Mouse (Mus musculus) kidney, postnatal 0 days (tissue): Measurements from ENCODE around the gene Thnsl1. TPM values are rescaled to one million over a fixed set of nuclear protein-coding genes. Genes with fewer than 3 reads are reported as not detected.
A peak's percentile ranks its signal among the peaks of the same experiment; 100 is the strongest.

Experiments
- ATAC-seq: fragments of 200-750 bp; cut with Nextera tagmentation; replicated peaks from 2 replicates; pipeline ENCODE4 v1.8.0; 2017; ENCODE audit warnings: low read depth, moderate number of reproducible peaks, moderate TSS enrichment, moderate library complexity; ENCODE audit not compliant: low FRiP score
- DNase-seq: peaks from one replicate; pipeline ENCODE4 v3.0.0-alpha.2; 2016; ENCODE audit warnings: low spot score
- H3K27ac ChIP-seq: fragments of 300-500 bp; sonication (generic); 2 replicates; pipeline ENCODE4 v1.5.1; 2014; ENCODE audit warnings: mild to moderate bottlenecking
- H3K27me3 ChIP-seq: fragments of 300-500 bp; sonication (generic); 2 replicates; pipeline ENCODE4 v1.6.1; 2014; ENCODE audit warnings: low read length, mixed read lengths; ENCODE audit not compliant: insufficient read depth
- H3K36me3 ChIP-seq: fragments of 300-500 bp; sonication (generic); 2 replicates; pipeline ENCODE4 v1.6.1; 2014; ENCODE audit warnings: low read length, mixed read lengths; ENCODE audit not compliant: insufficient read depth
- H3K4me1 ChIP-seq: fragments of 300-500 bp; sonication (generic); replicated peaks from 2 replicates; pipeline ENCODE4 v1.6.1; 2014; ENCODE audit warnings: antibody characterized with exemption, low read length, mixed read lengths; ENCODE audit not compliant: insufficient read depth
- H3K4me2 ChIP-seq: fragments of 300-500 bp; sonication (generic); 2 replicates; pipeline ENCODE4 v1.6.1; 2014; ENCODE audit warnings: mild to moderate bottlenecking, low read length, moderate library complexity, mixed read lengths
- H3K4me3 ChIP-seq: fragments of 300-500 bp; sonication (generic); replicated peaks from 2 replicates; pipeline ENCODE4 v1.5.1; 2014; ENCODE audit warnings: low read depth, low read length
- H3K9ac ChIP-seq: fragments of 300-500 bp; sonication (generic); 2 replicates; pipeline ENCODE4 v1.6.1; 2014; ENCODE audit warnings: low read depth, low read length
- H3K9me3 ChIP-seq: fragments of 300-500 bp; sonication (generic); replicated peaks from 2 replicates; pipeline ENCODE4 v1.6.1; 2016; ENCODE audit warnings: low read length, inconsistent platforms, mixed read lengths
- CTCF ChIP-seq: IDR thresholded peaks from 2 replicates; pipeline ENCODE4 v1.5.1; 2016; ENCODE audit warnings: antibody characterized with exemption, low read depth, mild to moderate bottlenecking, moderate library complexity
- WGBS: fragments of 180-500 bp; shearing (Covaris S2); extraction: QIAGEN DNeasy Blood & Tissue Kit; methylation state at CpG from one replicate; pipeline ENCODE4 v1.1.7; 2014; 5-methylcytosine and 5-hydroxymethylcytosine counted together
- polyA plus RNA-seq: library from polyadenylated mRNA; unstranded; fragments of >200 nt; fragmentation: Nextera tagmentation; extraction: Ambion mirVana; gene quantifications from 2 replicates; pipeline ENCODE4 v1.2.1, GENCODE M21; 2015

The Thnsl1 gene
- polyA plus RNA-seq, 1 experiment from 2014 or later = 5.8 TPM

GRCm38 (mm10) chr2:21206278-21206677 lies 754 bp downstream of the Thnsl1 start:
- Histone ChIP-seq H3K4me3 (peak overlapping the region; percentile 65), H3K9me3 (no peaks in the 10 kb centered on the region), H3K9ac (peak overlapping the region; percentile 62), H3K4me2 (peak overlapping the region; percentile 88), H3K36me3 (no peaks in the 10 kb centered on the region), H3K4me1 (no peaks in the 10 kb centered on the region; the same call in 1 of the 2 replicates), H3K27me3 (no peaks in the 10 kb centered on the region), H3K27ac (no peak overlapping the region)
- 42% methylated on average over 6 of the region's 6 CpGs for WGBS
- DNase-seq (no peak), ATAC-seq (no peak)
- no peak for TF ChIP-seq CTCF

DNA sequence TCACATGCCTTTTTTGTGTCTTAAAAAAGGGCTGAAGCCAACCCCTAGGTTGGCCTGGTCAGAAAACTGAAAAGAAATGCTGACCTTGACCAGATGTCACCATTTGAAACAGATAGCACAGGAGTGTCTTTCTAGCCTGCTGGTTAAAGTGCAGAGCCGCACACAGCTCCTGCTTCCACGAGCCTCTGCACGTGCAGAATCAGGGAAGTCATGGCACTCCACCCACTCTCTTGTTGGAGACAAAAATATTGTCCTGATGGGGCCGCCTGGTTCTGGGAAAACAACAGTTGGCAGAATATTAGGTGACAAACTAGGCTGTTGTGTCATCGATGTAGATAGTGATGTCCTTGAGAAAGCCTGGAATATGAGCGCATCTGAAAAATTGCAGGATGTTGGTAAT lies 5.8 kb downstream of the Thnsl1 start:
- WGBS = 58% methylated on average over 6 of the region's 6 CpGs
- no peak overlapping the region for H3K4me2 ChIP-seq
- H3K27me3 ChIP-seq = no peaks in the 10 kb centered on the region
- no peaks in the 10 kb centered on the region for H3K36me3 ChIP-seq
- TF ChIP-seq CTCF = no peak
- ATAC-seq (no peak), DNase-seq (no peak)
- H3K9ac ChIP-seq = no peak overlapping the region
- H3K9me3 ChIP-seq = no peaks in the 10 kb centered on the region
- H3K4me1 ChIP-seq = no peaks in the 10 kb centered on the region; the same call in 1 of the 2 replicates
- H3K27ac ChIP-seq = no peak overlapping the region
- H3K4me3 ChIP-seq = no peak overlapping the region

DNA sequence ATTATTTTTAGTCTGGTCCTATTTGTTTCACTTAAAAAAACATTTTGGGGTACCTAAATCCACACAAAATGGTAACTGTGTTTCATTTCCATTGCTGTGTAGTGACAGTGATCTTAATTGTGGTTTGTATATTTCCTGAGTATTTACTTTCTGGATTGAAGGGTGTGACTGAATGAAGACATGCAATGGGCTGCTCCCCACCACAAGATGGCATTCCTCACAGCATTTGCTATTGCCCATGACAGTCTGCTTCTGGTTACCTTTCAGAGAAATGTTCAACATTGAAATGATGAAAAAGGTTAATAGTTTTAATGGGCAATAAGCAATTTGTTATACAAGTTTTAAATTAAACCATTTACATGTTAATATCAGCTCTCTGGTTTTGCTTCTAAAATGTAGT lies 8.8 kb downstream of the Thnsl1 start:
- H3K9ac ChIP-seq = no peak overlapping the region
- H3K4me2 ChIP-seq = no peak overlapping the region
- H3K36me3 ChIP-seq = no peaks in the 10 kb centered on the region
- DNase-seq (no peak), ATAC-seq (no peak)
- peak; percentile 49 for TF ChIP-seq CTCF
- no peaks in the 10 kb centered on the region for H3K9me3 ChIP-seq
- H3K4me1 ChIP-seq = no peaks in the 10 kb centered on the region
- no peak overlapping the region for H3K4me3 ChIP-seq
- H3K27me3 ChIP-seq = no peaks in the 10 kb centered on the region
- no peak overlapping the region for H3K27ac ChIP-seq

- H3K36me3 ChIP-seq = no peaks in the 10 kb centered on the region
- no peak for DNase-seq
- WGBS = 92% methylated on average over 2 of the region's 2 CpGs
- no peak overlapping the region for H3K9ac ChIP-seq
- H3K4me3 ChIP-seq = no peak overlapping the region
- H3K4me1 ChIP-seq = no peaks in the 10 kb centered on the region
- ATAC-seq = no peak
- no peaks in the 10 kb centered on the region for H3K9me3 ChIP-seq
- H3K4me2 ChIP-seq = no peak overlapping the region
- no peak overlapping the region for H3K27ac ChIP-seq
- no peaks in the 10 kb centered on the region for H3K27me3 ChIP-seq
- no peak for TF ChIP-seq CTCF
Measured at GRCm38 (mm10) chr2:21215284-21215683, 9.8 kb downstream of the Thnsl1 start.

- no peak for ATAC-seq
- Histone ChIP-seq H3K9ac (no peak overlapping the region), H3K27me3 (no peaks in the 10 kb centered on the region), H3K4me3 (no peak overlapping the region), H3K36me3 (no peaks in the 10 kb centered on the region), H3K4me1 (no peaks in the 10 kb centered on the region), H3K27ac (no peak overlapping the region), H3K9me3 (no peaks in the 10 kb centered on the region), H3K4me2 (no peak overlapping the region)
- TF ChIP-seq CTCF = no peak
- WGBS = 90% methylated on average over 9 of the region's 9 CpGs
- no peak for DNase-seq
Measured at GRCm38 (mm10) chr2:21222453-21223384, 17.2 kb downstream of the Thnsl1 start.

DNA sequence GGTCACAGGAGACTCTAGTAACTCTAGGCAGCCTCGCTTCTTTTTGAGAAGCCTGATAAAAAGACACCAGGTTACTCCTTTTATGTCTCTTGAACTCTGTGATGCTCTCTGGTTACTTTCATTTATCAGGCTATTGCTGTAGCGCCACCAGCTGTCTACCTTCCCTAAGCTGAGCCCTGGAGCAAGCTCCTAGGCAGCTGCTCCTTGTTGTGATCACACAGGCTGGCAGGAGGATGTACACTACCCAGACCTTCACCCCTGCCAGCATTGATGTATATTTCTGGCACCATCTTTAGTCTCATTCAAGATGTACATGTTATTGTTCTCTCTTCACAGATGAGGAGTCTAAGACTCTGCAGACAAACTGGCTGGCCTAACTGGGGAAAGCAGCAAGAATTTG lies 24.8 kb downstream of the Thnsl1 start:
- no peak overlapping the region for H3K4me2 ChIP-seq
- 54% methylated on average over 2 of the region's 2 CpGs for WGBS

More for the DNA sequence above, 24.8 kb downstream of the Thnsl1 start:
- no peak for DNase-seq
- no peak overlapping the region for H3K27ac ChIP-seq
- no peaks in the 10 kb centered on the region for H3K27me3 ChIP-seq
- TF ChIP-seq CTCF = no peak
- no peaks in the 10 kb centered on the region for H3K36me3 ChIP-seq
- no peak overlapping the region for H3K9ac ChIP-seq
- no peak overlapping the region for H3K4me3 ChIP-seq
- ATAC-seq = no peak
- H3K4me1 ChIP-seq = no peaks in the 10 kb centered on the region
- no peaks in the 10 kb centered on the region for H3K9me3 ChIP-seq
